In genomic region chr12:8900919-8901663, GRCm38 (mm10) we compare ENCODE assay signal across 9 mouse cellular contexts. TPM values are rescaled to one million over a fixed set of nuclear protein-coding genes. Genes with fewer than 3 reads are reported as not detected.
DNase-seq lines count a peak whose midpoint lies in the region; ATAC-seq lines count a peak whose summit lies in the region.
"Had no signal": no experiment of that assay in that cellular context is flagged by ENCODE, and none has a peak within 500 bp of the region (broad histone marks: within the 10 kb centered on the region; RNA-seq: fewer than 3 reads in every experiment).

No protein-coding gene starts in this region.

- H3K27ac ChIP-seq in heart, embryonic 15.5 days, result no peak overlapping the region
- H3K27ac ChIP-seq in liver, embryonic 11.5 days (ENCODE audit: low read depth, low read length), result no peak overlapping the region
- H3K27ac ChIP-seq: neural tube, embryonic 12.5 days had no signal

- no peak overlapping the region for H3K9ac ChIP-seq in heart, embryonic 15.5 days
- no peak overlapping the region for H3K9ac ChIP-seq in liver, embryonic 11.5 days (ENCODE audit: low read depth, low read length)
- H3K9ac ChIP-seq: neural tube, embryonic 12.5 days had no signal

- no peaks in the 10 kb centered on the region for H3K9me3 ChIP-seq in heart, embryonic 15.5 days (replicated peaks)
- no peaks in the 10 kb centered on the region for H3K9me3 ChIP-seq in liver, embryonic 11.5 days (ENCODE audit: control insufficient read depth, low read length)
- H3K9me3 ChIP-seq: neural tube, embryonic 12.5 days had no signal

- H3K27me3 ChIP-seq in heart, embryonic 15.5 days, result no peaks in the 10 kb centered on the region
- H3K27me3 ChIP-seq in liver, embryonic 11.5 days (replicated peaks; ENCODE audit: control insufficient read depth, insufficient read depth, low read length), result no peaks in the 10 kb centered on the region
- H3K27me3 ChIP-seq: neural tube, embryonic 12.5 days had no signal

- no peak overlapping the region for H3K4me3 ChIP-seq in heart, embryonic 15.5 days
- H3K4me3 ChIP-seq in liver, embryonic 11.5 days (ENCODE audit: low read depth, low read length), result no peak overlapping the region
- H3K4me3 ChIP-seq: neural tube, embryonic 12.5 days had no signal

- H3K4me1 ChIP-seq in heart, embryonic 15.5 days (replicated peaks), result peaks cover 26% of the 10 kb centered on the region
- peaks cover 10% of the 10 kb centered on the region for H3K4me1 ChIP-seq in liver, embryonic 11.5 days (replicated peaks; ENCODE audit: control insufficient read depth, insufficient read depth, low read length)

- ATAC-seq in heart, embryonic 15.5 days (replicated peaks; ENCODE audit: insufficient number of reproducible peaks, insufficient read depth, low FRiP score, low read depth), result 0 out of 2 replicates have a peak, but pooled peaks have one; percentile 19
- ATAC-seq in liver, embryonic 11.5 days (replicated peaks; ENCODE audit: low FRiP score), result peak; percentile 53

- H3K36me3 ChIP-seq in heart, embryonic 15.5 days, result no peaks in the 10 kb centered on the region
- H3K36me3 ChIP-seq in liver, embryonic 11.5 days (ENCODE audit: control insufficient read depth, insufficient read depth, low read length), result no peaks in the 10 kb centered on the region
- H3K36me3 ChIP-seq: neural tube, embryonic 12.5 days had no signal

- DNase-seq in 3T3-L1 (ENCODE audit: low read depth, low spot score) (peak; percentile 29), MEL-GATA-1-ER (ENCODE audit: extremely low read depth, low read depth) (peak; percentile 26)
- no peak for DNase-seq in liver, embryonic 11.5 days (ENCODE audit: low spot score)
- DNase-seq in ovary, postnatal 14 days (ENCODE audit: low spot score), result no peak
- no peak for DNase-seq in right cerebral cortex, postnatal 25 days
- DNase-seq in cerebellum, adult 11 months, result no peak
- DNase-seq: layer of hippocampus, adult 9-11 months had no signal

- H3K4me2 ChIP-seq in heart, embryonic 15.5 days, result no peak overlapping the region
- H3K4me2 ChIP-seq in liver, embryonic 11.5 days, result no peak overlapping the region
- H3K4me2 ChIP-seq: neural tube, embryonic 12.5 days had no signal

- WGBS in heart, embryonic 15.5 days, result 23% methylated on average over 5 of the region's 5 CpGs
- WGBS in liver, embryonic 11.5 days, result 30% methylated on average over 5 of the region's 5 CpGs

RNA-seq across cellular contexts. Expression of gene Laptm4a, which starts 20.4 kb away (rescaled TPM):
- 287 and 312 TPM in 2 replicates for polyA plus RNA-seq in heart, embryonic 15.5 days (2015; fragmentation: Nextera tagmentation; extraction: Ambion mirVana)
- polyA plus RNA-seq in liver, embryonic 11.5 days (2014; fragmentation: Nextera tagmentation; extraction: Ambion mirVana), result 128 and 129 TPM in 2 replicates

RNA-seq across cellular contexts. Expression of gene Matn3, which starts 46.6 kb away (rescaled TPM):
- polyA plus RNA-seq in heart, embryonic 15.5 days (2015; fragmentation: Nextera tagmentation; extraction: Ambion mirVana), result 0.39 and 1.0 TPM in 2 replicates
- 0.37 and 0.40 TPM in 2 replicates for polyA plus RNA-seq in liver, embryonic 11.5 days (2014; fragmentation: Nextera tagmentation; extraction: Ambion mirVana)

Comparison
In these comparisons a context has a peak if more than half of its experiments do, and no peak if none do; other contexts are left out.
1. DNase-seq: peak in 3T3-L1 (single experiment) and MEL-GATA-1-ER (single experiment); none in liver, embryonic 11.5 days (single experiment), ovary, postnatal 14 days (single experiment), right cerebral cortex, postnatal 25 days (single experiment) and cerebellum, adult 11 months (single experiment).